Mouse (Mus musculus) MEL (cell line): ENCODE results near the gene Reg4. TPM values are rescaled to one million over a fixed set of nuclear protein-coding genes. Genes with fewer than 3 reads are reported as not detected.

Experiments
- DNase-seq: peaks from one replicate; pipeline ENCODE4 v3.0.0; 2011; ENCODE audit warnings: low read depth, low spot score
- H3K27ac ChIP-seq: 2 replicates; pipeline ENCODE4 v1.5.1; 2012; ENCODE audit warnings: low read depth, mild to moderate bottlenecking, control low read depth, low read length, moderate library complexity; ENCODE audit not compliant: control insufficient read depth
- H3K27me3 ChIP-seq, 2 experiments: fragments of 150-350 bp in 1 of 2; sonication (generic) in 1 of 2; 2 replicates each; pipeline ENCODE4 v1.6.1; 2012; ENCODE audit warnings: low read length in 2 of 2, mild to moderate bottlenecking in 2 of 2, improper control_type of control experiment in 1 of 2, moderate library complexity in 1 of 2; ENCODE audit not compliant: insufficient read depth in 2 of 2, control insufficient read depth in 1 of 2
- H3K36me3 ChIP-seq, 2 experiments: 2 replicates each; pipeline ENCODE4 v1.6.1; 2012 to 2014; ENCODE audit warnings: low read length in 2 of 2, improper control_type of control experiment in 1 of 2, inconsistent platforms in 1 of 2, mild to moderate bottlenecking in 1 of 2; ENCODE audit not compliant: insufficient read depth in 2 of 2, control insufficient read depth in 1 of 2
- H3K4me1 ChIP-seq, 2 experiments: fragments of 150-350 bp in 1 of 2; sonication (generic) in 1 of 2; 2 replicates each; pipeline ENCODE4 v1.6.1; 2012; ENCODE audit warnings: low read length in 2 of 2, improper control_type of control experiment in 1 of 2, mild to moderate bottlenecking in 1 of 2; ENCODE audit not compliant: insufficient read depth in 2 of 2, control insufficient read depth in 1 of 2
- H3K4me3 ChIP-seq, 2 experiments: fragments of 150-350 bp in 1 of 2; sonication (generic) in 1 of 2; 2 replicates each; pipeline ENCODE4 v1.5.1; 2012; ENCODE audit warnings: low read depth in 2 of 2, low read length in 2 of 2, mild to moderate bottlenecking in 2 of 2, moderate library complexity in 2 of 2, control low read depth in 1 of 2, improper control_type of control experiment in 1 of 2; ENCODE audit not compliant: control insufficient read depth in 1 of 2, insufficient read depth in 1 of 2
- H3K79me2 ChIP-seq: 2 replicates; pipeline ENCODE4 v1.6.1; 2012; ENCODE audit warnings: mild to moderate bottlenecking, low read length, moderate library complexity; ENCODE audit not compliant: control insufficient read depth, poor library complexity, insufficient read depth
- H3K9ac ChIP-seq: 2 replicates; pipeline ENCODE4 v1.6.1; 2012; ENCODE audit warnings: low read depth, mild to moderate bottlenecking, control low read depth, low read length, moderate library complexity; ENCODE audit not compliant: control insufficient read depth, poor library complexity, severe bottlenecking
- H3K9me3 ChIP-seq: fragments of 150-350 bp; sonication (generic); replicated peaks from 2 replicates; pipeline ENCODE4 v1.6.1; 2012; ENCODE audit warnings: mild to moderate bottlenecking, low read length, improper control_type of control experiment, moderate library complexity; ENCODE audit not compliant: insufficient read depth
- CTCF ChIP-seq, 3 experiments: IDR thresholded peaks in 2 of 3; conservative IDR thresholded peaks in 1 of 3; 2 replicates each; pipeline ENCODE4 v1.5.1; 2011 to 2012; ENCODE audit warnings: low read length in 3 of 3, low read depth in 2 of 3, mild to moderate bottlenecking in 2 of 3, improper control_type of control experiment in 1 of 3, inconsistent platforms in 1 of 3, mixed read lengths in 1 of 3, moderate library complexity in 1 of 3; ENCODE audit not compliant: control insufficient read depth in 1 of 3, insufficient read depth in 1 of 3, poor library complexity in 1 of 3, severe bottlenecking in 1 of 3
- E2F4 ChIP-seq: IDR thresholded peaks from 2 replicates; pipeline ENCODE4 v1.6.1; 2011; ENCODE audit warnings: low read depth, low read length, improper control_type of control experiment, borderline replicate concordance
- ELF1 ChIP-seq: IDR thresholded peaks from 2 replicates; pipeline ENCODE4 v1.6.1; 2014; ENCODE audit warnings: low read depth, mild to moderate bottlenecking, inconsistent platforms, low read length, improper control_type of control experiment, moderate library complexity
- EP300 ChIP-seq, 2 experiments: IDR thresholded peaks; 2 replicates each; pipeline ENCODE4 v1.6.1; 2011; ENCODE audit warnings: improper control_type of control experiment in 2 of 2, low read length in 2 of 2, low read depth in 1 of 2, mild to moderate bottlenecking in 1 of 2
- GABPA ChIP-seq: IDR thresholded peaks from 2 replicates; pipeline ENCODE4 v1.6.1; 2012; ENCODE audit warnings: low read depth, mild to moderate bottlenecking, inconsistent platforms, low read length, improper control_type of control experiment, moderate library complexity
- JUND ChIP-seq: IDR thresholded peaks from 2 replicates; pipeline ENCODE4 v1.6.1; 2011; ENCODE audit warnings: low read depth, mild to moderate bottlenecking, improper control_type of control experiment, low read length
- MAX ChIP-seq: IDR thresholded peaks from 2 replicates; pipeline ENCODE4 v1.6.1; 2011; ENCODE audit warnings: low read length, improper control_type of control experiment
- MAZ ChIP-seq: IDR thresholded peaks from 2 replicates; pipeline ENCODE4 v1.6.1; 2012; ENCODE audit warnings: low read depth, mild to moderate bottlenecking, inconsistent platforms, low read length, improper control_type of control experiment
- MEF2A ChIP-seq: IDR thresholded peaks from 2 replicates; pipeline ENCODE4 v1.6.1; 2014; ENCODE audit warnings: low read depth, mild to moderate bottlenecking, inconsistent platforms, low read length, improper control_type of control experiment; ENCODE audit not compliant: poor library complexity, insufficient replicate concordance, severe bottlenecking; ENCODE audit errors: extremely low read depth
- MYB ChIP-seq: IDR thresholded peaks from 2 replicates; pipeline ENCODE4 v1.6.1; 2011; ENCODE audit warnings: mild to moderate bottlenecking, low read depth, low read length, improper control_type of control experiment
- NELFE ChIP-seq: IDR thresholded peaks from 2 replicates; pipeline ENCODE4 v1.6.1; 2011; ENCODE audit warnings: low read depth, low read length, improper control_type of control experiment
- NRF1 ChIP-seq: IDR thresholded peaks from 2 replicates; pipeline ENCODE4 v1.6.1; 2014; ENCODE audit warnings: low read depth, mild to moderate bottlenecking, inconsistent platforms, low read length, improper control_type of control experiment, moderate library complexity; ENCODE audit not compliant: poor library complexity, insufficient read depth, severe bottlenecking
- POLR2A ChIP-seq, 2 experiments: IDR thresholded peaks; 2 replicates each; pipeline ENCODE4 v1.6.1; 2011 to 2012; ENCODE audit warnings: low read length in 2 of 2, mild to moderate bottlenecking in 2 of 2, control low read depth in 1 of 2, improper control_type of control experiment in 1 of 2, low read depth in 1 of 2, moderate library complexity in 1 of 2; ENCODE audit not compliant: control insufficient read depth in 1 of 2, insufficient read depth in 1 of 2, poor library complexity in 1 of 2
- POLR2AphosphoS2 ChIP-seq: IDR thresholded peaks from 2 replicates; pipeline ENCODE4 v1.6.1; 2011; ENCODE audit warnings: low read length, improper control_type of control experiment
- POLR2AphosphoS5 ChIP-seq: IDR thresholded peaks from 2 replicates; pipeline ENCODE4 v1.6.1; 2012; ENCODE audit warnings: low read depth, borderline replicate concordance, mild to moderate bottlenecking, inconsistent platforms, low read length, moderate library complexity, mixed read lengths
- RAD21 ChIP-seq: IDR thresholded peaks from 2 replicates; pipeline ENCODE4 v1.6.1; 2011; ENCODE audit warnings: mild to moderate bottlenecking, low read depth, low read length, improper control_type of control experiment
- RCOR1 ChIP-seq: IDR thresholded peaks from 2 replicates; pipeline ENCODE4 v1.6.1; 2012; ENCODE audit warnings: low read depth, mild to moderate bottlenecking, inconsistent platforms, low read length, improper control_type of control experiment
- UBTF ChIP-seq: IDR thresholded peaks from 2 replicates; pipeline ENCODE4 v1.6.1; 2012; ENCODE audit warnings: low read depth, mild to moderate bottlenecking, inconsistent platforms, low read length, improper control_type of control experiment, moderate library complexity, borderline replicate concordance; ENCODE audit not compliant: insufficient read depth
- ZNF384 ChIP-seq: IDR thresholded peaks from 2 replicates; pipeline ENCODE4 v1.6.1; 2012; ENCODE audit warnings: low read depth, mild to moderate bottlenecking, inconsistent platforms, low read length, improper control_type of control experiment
- polyA plus RNA-seq, 2 experiments: library from polyadenylated mRNA; stranded (reverse) in 1 of 2; unstranded in 1 of 2; fragments of >175 nt in 1 of 2; fragments of >200 nt in 1 of 2; gene quantifications; 2 replicates each; pipeline versions ENCODE4 v1.2.1 to v1.2.4; 2012; ENCODE audit warnings: low replicate concordance in 2 of 2, low read depth in 1 of 2; ENCODE audit not compliant: insufficient read length in 2 of 2, insufficient read depth in 1 of 2, missing spikeins in 1 of 2
- total RNA-seq: library from RNA; depleted of rRNA; stranded (reverse); fragments of 300-350 nt; gene quantifications from 2 replicates; pipeline ENCODE4 v1.2.3, GENCODE M21; 2012; rRNA removed

Gene Reg4
- total and polyA plus RNA-seq, 3 experiments: not detected

DNA sequence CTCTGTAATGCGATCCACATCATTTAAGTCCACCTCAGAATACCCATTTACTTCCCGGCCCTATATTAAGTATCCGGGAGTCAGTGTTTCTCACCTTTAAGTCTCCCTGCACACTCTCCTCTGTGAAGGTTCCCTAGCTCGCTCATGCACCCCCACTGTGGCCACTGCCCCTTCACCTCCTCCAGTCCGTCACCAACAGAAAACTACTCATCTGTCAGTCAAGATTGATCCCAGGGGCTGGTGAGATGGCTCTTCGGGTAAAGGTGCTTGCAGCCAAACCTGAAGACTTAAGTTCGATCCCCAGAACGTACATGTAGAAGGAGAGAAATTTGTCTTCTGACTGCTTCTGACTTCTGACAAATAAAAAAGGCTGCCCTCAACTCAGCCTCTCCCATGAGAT is 60.5 kb downstream of the Reg4 start:
- H3K9ac ChIP-seq: no peak overlapping the region
- DNase-seq: no peak
- no peak overlapping the region for H3K4me3 ChIP-seq
- no peaks in the 10 kb centered on the region for H3K79me2 ChIP-seq
- H3K4me1 ChIP-seq: peaks cover 4 to 13% of the 10 kb centered on the region in 2 experiments
- H3K27ac ChIP-seq: no peak overlapping the region
- H3K27me3 ChIP-seq: peaks cover 1% of the 10 kb centered on the region in 2 experiments; a peak in 2 of 4 replicates
- TF ChIP-seq JUND (no peak), ELF1 (no peak), GABPA (no peak), MAX (no peak), UBTF (no peak), POLR2AphosphoS2 (no peak), EP300 (IDR thresholded peaks at IDR 0.05; ENCODE audit: low read depth in 1 of 2, low read length in 2 of 2) (no peak), MYB (no peak), RAD21 (no peak), ZNF384 (no peak), MAZ (no peak), CTCF (IDR thresholded peaks at IDR 0.05 in 2 of 3, conservative IDR thresholded peaks at IDR 0.05 in 1 of 3; ENCODE audit: control insufficient read depth in 1 of 3, insufficient read depth in 1 of 3, low read depth in 2 of 3, low read length in 3 of 3, poor library complexity in 1 of 3, severe bottlenecking in 1 of 3) (no peak), MEF2A (no peak), E2F4 (no peak), POLR2AphosphoS5 (no peak), NELFE (no peak)
- H3K36me3 ChIP-seq: peaks cover 0 to 9% of the 10 kb centered on the region in 2 experiments; a peak in 2 of 4 replicates
- H3K9me3 ChIP-seq: no peaks in the 10 kb centered on the region

DNA sequence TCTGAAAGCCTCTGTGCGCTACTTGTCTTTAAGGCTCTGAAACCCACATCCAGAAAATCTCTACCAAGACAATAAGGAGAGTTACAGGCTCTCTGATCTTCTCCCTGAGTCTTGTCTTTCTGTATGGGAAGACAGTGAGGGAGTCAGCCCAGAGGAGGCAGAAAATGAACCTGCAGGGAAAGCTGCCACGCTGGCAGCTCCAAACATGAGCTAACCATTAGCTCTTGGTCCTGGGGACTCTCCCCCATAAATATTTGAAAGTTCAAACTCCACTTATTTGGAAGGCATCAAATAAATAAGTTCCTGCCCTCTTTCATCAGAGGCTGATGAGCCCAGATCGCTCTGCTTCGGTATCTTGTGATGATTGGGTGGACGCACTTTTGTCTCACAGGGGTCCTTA is 61.2 kb downstream of the Reg4 start:
- H3K9ac ChIP-seq: no peak overlapping the region
- no peak for DNase-seq
- H3K4me1 ChIP-seq: peaks cover 4 to 13% of the 10 kb centered on the region in 2 experiments
- H3K36me3 ChIP-seq: peaks cover 0 to 9% of the 10 kb centered on the region in 2 experiments; a peak in 2 of 4 replicates
- no peak overlapping the region for H3K4me3 ChIP-seq
- TF ChIP-seq POLR2A (IDR thresholded peaks at IDR 0.05; ENCODE audit: control insufficient read depth in 1 of 2, insufficient read depth in 1 of 2, low read depth in 1 of 2, low read length in 2 of 2, poor library complexity in 1 of 2) (no peak), NRF1 (no peak), RCOR1 (no peak)
- TF ChIP-seq, all 39 proteins: peak for 0
- Histone ChIP-seq H3K9me3 (no peaks in the 10 kb centered on the region), H3K79me2 (no peaks in the 10 kb centered on the region), H3K27ac (no peak overlapping the region), H3K27me3 (peaks cover 0 to 1% of the 10 kb centered on the region in 2 experiments; a peak in 1 of 4 replicates)

Other genes starting within 250 kb of the Reg4 start
- gene Notch2, start 208.6 kb upstream of the Reg4 start, total RNA-seq: 16.6 and 22.7 TPM in 2 replicates
- 10 to 100 TPM; 16.2 to 36.6 TPM for gene Notch2, start 208.6 kb upstream of the Reg4 start, polyA plus RNA-seq
- gene Adam30, start 61.5 kb upstream of the Reg4 start, total RNA-seq: not detected in 2 replicates
- gene Adam30, start 61.5 kb upstream of the Reg4 start, polyA plus RNA-seq: not detected
- 0.12 and 0.20 TPM in 2 replicates for gene Hmgcs2, start 58.3 kb downstream of the Reg4 start, total RNA-seq
- gene Hmgcs2, start 58.3 kb downstream of the Reg4 start, polyA plus RNA-seq: under 1 TPM in 1 of 2 experiments, not detected in 1; 0.81 TPM
- 247 and 310 TPM in 2 replicates for gene Phgdh, start 117.8 kb downstream of the Reg4 start, total RNA-seq
- gene Phgdh, start 117.8 kb downstream of the Reg4 start, polyA plus RNA-seq: 100 to 1,000 TPM in 1 of 2 experiments, not detected in 1; 303 TPM
- 0.03 and 0.04 TPM in 2 replicates for gene Zfp697, start 160.3 kb downstream of the Reg4 start, total RNA-seq
- gene Zfp697, start 160.3 kb downstream of the Reg4 start, polyA plus RNA-seq: not detected
- gene Gm4450, start 235.0 kb downstream of the Reg4 start, total RNA-seq: not detected in 2 replicates
- gene Gm4450, start 235.0 kb downstream of the Reg4 start, polyA plus RNA-seq: not detected